Mouse (Mus musculus) brown adipose tissue, adult 24 weeks (tissue): ENCODE results near the gene Atp6v1b1. TPM values are rescaled to one million over a fixed set of nuclear protein-coding genes. Genes with fewer than 3 reads are reported as not detected.

ENCODE experiments used
- H3K27ac ChIP-seq: fragments of 200-500 bp; replicated peaks from 2 replicates; pipeline ENCODE4 v1.5.1; 2012; ENCODE audit warnings: low read depth, mild to moderate bottlenecking, low read length
- H3K4me1 ChIP-seq: fragments of 200-500 bp; 2 replicates; pipeline ENCODE4 v1.6.1; 2012; ENCODE audit warnings: low read length, mixed read lengths; ENCODE audit not compliant: control insufficient read depth, insufficient read depth, insufficient read length
- H3K4me3 ChIP-seq: fragments of 200-500 bp; 2 replicates; pipeline ENCODE4 v1.5.1; 2012; ENCODE audit warnings: low read depth, mild to moderate bottlenecking, low read length, moderate library complexity; ENCODE audit not compliant: insufficient read depth
- polyA plus RNA-seq: library from polyadenylated mRNA; stranded (reverse); fragments of >200 nt; gene quantifications from 2 replicates; pipeline ENCODE4 v1.2.4, GENCODE M21; 2012; ENCODE audit not compliant: missing spikeins, insufficient read depth, insufficient read length

Atp6v1b1 gene
- polyA plus RNA-seq, 1 experiment: not detected

- H3K27ac ChIP-seq: no peak overlapping the region
- H3K4me1 ChIP-seq: no peaks in the 10 kb centered on the region
- H3K4me3 ChIP-seq: no peak overlapping the region
Measured at GRCm38 (mm10) chr6:83743212-83743611, 422 bp downstream of the Atp6v1b1 start.

GRCm38 (mm10) chr6:83744126-83744525, 1.3 kb downstream of the Atp6v1b1 start:
- H3K4me1 ChIP-seq: no peaks in the 10 kb centered on the region
- H3K4me3 ChIP-seq: no peak overlapping the region
- no peak overlapping the region for H3K27ac ChIP-seq

- Histone ChIP-seq H3K4me3 (no peak overlapping the region), H3K4me1 (no peaks in the 10 kb centered on the region), H3K27ac (no peak overlapping the region)
Measured at GRCm38 (mm10) chr6:83744557-83744956, 1.8 kb downstream of the Atp6v1b1 start.

- no peak overlapping the region for H3K27ac ChIP-seq
Measured at GRCm38 (mm10) chr6:83745466-83745865, 2.7 kb downstream of the Atp6v1b1 start.

GRCm38 (mm10) chr6:83749286-83749685, 6.5 kb downstream of the Atp6v1b1 start:
- Histone ChIP-seq H3K4me3 (no peak overlapping the region), H3K4me1 (no peaks in the 10 kb centered on the region), H3K27ac (no peak overlapping the region)

More at GRCm38 (mm10) chr6:83745466-83745865, 2.7 kb downstream of the Atp6v1b1 start:
- Histone ChIP-seq H3K4me1 (no peaks in the 10 kb centered on the region), H3K4me3 (no peak overlapping the region)

GRCm38 (mm10) chr6:83750171-83750684, 7.4 kb downstream of the Atp6v1b1 start:
- H3K27ac ChIP-seq: no peak overlapping the region
- H3K4me1 ChIP-seq: no peaks in the 10 kb centered on the region
- no peak overlapping the region for H3K4me3 ChIP-seq

- no peaks in the 10 kb centered on the region for H3K4me1 ChIP-seq
- H3K27ac ChIP-seq: no peak overlapping the region
- no peak overlapping the region for H3K4me3 ChIP-seq
Measured at GRCm38 (mm10) chr6:83756051-83756450, 13.3 kb downstream of the Atp6v1b1 start.

GRCm38 (mm10) chr6:83762344-83762743, 19.6 kb downstream of the Atp6v1b1 start, which contains the start of gene Ankrd53:
Ankrd53 (plus strand) TSS chr6:83762644.
- H3K4me1 ChIP-seq: no peaks in the 10 kb centered on the region; the same call in 1 of the 2 replicates
- no peak within 1 kb of the TSS for H3K27ac ChIP-seq
- peak within 1 kb of the TSS; percentile 30 for H3K4me3 ChIP-seq

GRCm38 (mm10) chr6:83762880-83763431, 20.2 kb downstream of the Atp6v1b1 start:
- Histone ChIP-seq H3K27ac (no peak overlapping the region), H3K4me1 (no peaks in the 10 kb centered on the region; the same call in 1 of the 2 replicates), H3K4me3 (peak overlapping the region; percentile 30)

- H3K27ac ChIP-seq: no peak overlapping the region
- no peaks in the 10 kb centered on the region; the same call in 1 of the 2 replicates for H3K4me1 ChIP-seq
- no peak overlapping the region for H3K4me3 ChIP-seq
Measured at GRCm38 (mm10) chr6:83766982-83767381, 24.2 kb downstream of the Atp6v1b1 start.

- Histone ChIP-seq H3K4me3 (no peak overlapping the region), H3K4me1 (no peaks in the 10 kb centered on the region), H3K27ac (no peak overlapping the region)
Measured at GRCm38 (mm10) chr6:83768485-83768884, 25.7 kb downstream of the Atp6v1b1 start.

- Histone ChIP-seq H3K4me1 (0 out of 2 replicates have a peak, but pooled peaks cover 5% of the 10 kb centered on the region), H3K27ac (no peak overlapping the region), H3K4me3 (peak overlapping the region; percentile 92; the same call in 1 of the 2 replicates)
Measured at GRCm38 (mm10) chr6:83774126-83774525, 31.3 kb downstream of the Atp6v1b1 start.

- peak overlapping the region; percentile 92 for H3K4me3 ChIP-seq
- 0 out of 2 replicates have a peak, but pooled peaks cover 5% of the 10 kb centered on the region for H3K4me1 ChIP-seq
- peak overlapping the region; percentile 38; the same call in 1 of the 2 replicates for H3K27ac ChIP-seq
Measured at GRCm38 (mm10) chr6:83774781-83775563, 32.2 kb downstream of the Atp6v1b1 start.

- Histone ChIP-seq H3K4me3 (peak within 1 kb of the TSS; percentile 92), H3K4me1 (0 out of 2 replicates have a peak, but pooled peaks cover 5% of the 10 kb centered on the region), H3K27ac (peak within 1 kb of the TSS; percentile 38)
Measured at GRCm38 (mm10) chr6:83775638-83776293, 33.0 kb downstream of the Atp6v1b1 start, which contains the start of gene Tex261. Tex261 (minus strand) TSS chr6:83775813.

GRCm38 (mm10) chr6:83778306-83778705, 35.5 kb downstream of the Atp6v1b1 start:
- Histone ChIP-seq H3K4me3 (no peak overlapping the region), H3K27ac (no peak overlapping the region), H3K4me1 (0 out of 2 replicates have a peak, but pooled peaks cover 5% of the 10 kb centered on the region)
